Mouse (Mus musculus) c-Kit-positive CD71-positive TER-119-positive erythroid progenitor cells, embryonic 14.5 days (primary cell): ENCODE results near the gene Npy2r.

Experiments
- DNase-seq: peaks from one replicate; pipeline ENCODE4 v3.0.0-alpha.2; 2013; ENCODE audit warnings: low spot score

Gene Npy2r

DNA sequence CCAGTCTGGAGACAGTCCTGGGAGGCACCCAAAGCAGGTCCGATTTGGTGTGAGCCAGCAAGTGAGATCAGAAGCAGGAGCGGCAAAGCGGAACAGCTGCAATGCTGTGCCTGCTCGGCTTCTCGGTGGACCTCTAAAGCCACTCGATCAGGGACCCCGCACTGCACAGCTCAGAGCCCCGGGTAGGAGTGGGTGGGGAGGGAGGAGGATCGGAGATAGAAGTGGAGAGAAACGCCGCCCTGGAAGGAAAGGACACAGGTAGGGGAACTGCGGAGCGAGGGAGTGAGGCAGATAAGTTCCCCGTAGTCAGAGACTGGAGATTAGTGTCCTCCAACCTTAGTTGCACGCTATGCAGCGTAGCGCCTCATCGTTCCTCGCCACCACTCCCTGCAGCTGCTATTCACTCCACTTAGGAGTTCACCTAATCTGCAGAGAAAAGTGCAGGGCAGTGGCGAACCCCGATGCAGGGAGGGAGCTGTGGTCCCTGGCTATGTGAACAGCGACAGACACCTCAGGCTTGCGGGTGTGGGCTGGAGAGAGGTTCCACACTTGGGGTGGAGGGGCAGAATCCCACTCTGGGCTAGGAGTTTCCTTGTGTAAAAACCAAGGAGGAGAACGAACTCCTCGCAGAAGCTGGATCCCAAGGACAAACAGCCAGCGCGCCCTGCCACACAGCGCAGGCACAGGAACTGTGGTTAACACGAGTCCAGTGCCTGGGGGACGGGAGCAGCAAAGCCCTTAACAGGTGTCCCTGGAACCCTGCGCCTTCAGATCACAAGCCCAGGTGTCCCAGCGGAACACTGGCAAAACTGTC is at the start of gene Npy2r:
Npy2r (minus strand) TSS at position 177 of the 814 bp plus-strand sequence.
- no peak for DNase-seq

DNA sequence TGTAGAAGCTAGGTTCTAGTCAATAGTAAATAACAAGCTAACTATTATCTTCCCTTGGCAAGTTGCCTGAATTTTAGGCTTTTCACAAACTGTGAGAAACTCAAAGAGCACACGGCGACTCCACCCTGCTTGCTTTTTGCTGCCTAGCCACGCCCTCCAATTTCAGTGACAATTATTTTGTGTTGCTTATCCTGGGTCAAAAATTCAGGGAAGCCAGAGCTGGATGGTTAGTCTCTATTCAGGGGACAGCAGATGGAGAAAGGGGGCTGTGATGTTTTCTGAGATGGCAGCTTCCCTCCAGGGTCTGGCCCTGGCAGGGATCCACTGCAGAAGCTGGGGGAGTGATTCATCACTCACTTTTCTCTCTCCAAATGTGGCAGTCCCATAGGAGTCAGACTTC is 9.9 kb upstream of the Npy2r start:
- no peak for DNase-seq

DNA sequence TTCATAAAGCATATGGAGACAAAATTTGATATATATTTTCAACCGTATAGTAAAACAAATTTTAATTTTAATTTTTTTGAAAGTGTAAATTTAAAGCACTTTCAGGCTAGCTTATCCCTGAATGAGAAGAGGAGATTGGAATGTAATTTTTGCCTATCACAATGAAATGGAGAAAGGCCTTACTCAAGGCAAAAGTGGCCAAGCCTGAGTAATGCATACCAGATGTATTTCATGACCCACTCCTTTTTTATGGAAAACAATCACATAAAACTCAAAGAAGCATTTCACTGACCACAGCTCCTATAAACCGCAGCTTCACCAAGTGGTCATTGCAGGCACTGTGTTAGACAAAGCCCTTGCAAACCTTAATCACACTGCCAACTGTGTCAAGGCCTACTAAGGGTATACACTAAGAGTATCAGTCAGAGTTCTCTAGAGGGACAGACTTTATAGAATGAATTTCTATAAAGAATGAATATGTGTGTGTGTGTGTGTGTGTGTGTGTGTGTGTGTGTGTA is 8.5 kb upstream of the Npy2r start:
- no peak for DNase-seq

DNA sequence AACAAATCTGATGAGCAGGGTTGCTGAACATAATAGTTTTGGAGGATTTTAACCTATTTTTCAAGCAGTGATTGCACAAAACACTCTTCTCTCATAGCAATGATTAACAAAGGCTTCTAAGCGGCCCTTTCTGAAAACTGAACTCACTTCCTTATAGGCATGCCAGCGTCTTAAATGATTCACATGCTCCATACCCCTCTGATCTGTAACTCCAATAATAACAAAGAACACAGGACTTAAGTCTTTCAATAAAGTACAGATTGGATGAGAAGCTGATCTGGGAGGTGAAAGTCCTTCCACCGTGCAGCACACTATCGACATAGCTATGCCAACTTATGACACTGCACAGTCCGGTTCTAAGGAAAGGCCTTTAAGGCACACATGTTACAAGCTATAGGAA is 2.0 kb upstream of the Npy2r start:
- no peak for DNase-seq

DNA sequence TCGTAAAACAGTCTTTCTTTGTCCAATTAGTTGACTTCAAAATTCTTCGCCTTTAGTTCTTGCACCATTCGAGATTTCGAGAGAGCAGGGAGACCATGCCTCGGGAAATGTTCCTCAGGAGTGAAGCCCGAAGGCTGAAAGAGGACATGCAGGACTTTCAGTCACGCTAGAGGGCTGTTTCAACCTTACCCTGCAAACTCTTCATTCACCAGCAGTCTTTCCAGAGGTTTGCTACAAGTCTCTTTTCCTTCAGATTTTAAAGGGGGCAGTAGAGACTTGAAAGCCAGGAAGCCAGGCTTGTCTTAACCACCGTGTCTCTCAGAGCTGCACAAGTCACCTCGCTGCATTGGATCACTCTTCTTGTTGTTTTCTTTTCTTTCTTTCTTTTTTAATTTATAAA is 869 bp upstream of the Npy2r start:
- DNase-seq = no peak

DNA sequence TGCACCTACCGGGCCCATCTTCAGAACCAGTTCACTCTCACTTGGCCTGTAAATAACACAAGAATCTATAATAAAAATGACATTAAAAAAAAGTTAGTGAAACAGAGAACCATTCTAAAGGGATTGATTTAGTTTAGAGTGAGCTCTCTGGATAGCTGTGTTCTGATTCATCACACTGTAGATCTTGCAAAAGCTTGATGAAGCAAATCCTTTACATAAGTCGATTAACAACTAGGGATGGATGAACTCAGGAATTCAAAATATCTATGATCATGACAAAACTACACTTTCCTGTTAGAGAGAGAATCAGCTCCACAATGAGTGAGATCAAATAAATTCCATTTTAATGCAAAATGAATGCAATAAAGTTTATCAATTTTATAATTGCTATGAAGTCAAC is 6.4 kb downstream of the Npy2r start:
- no peak for DNase-seq

DNA sequence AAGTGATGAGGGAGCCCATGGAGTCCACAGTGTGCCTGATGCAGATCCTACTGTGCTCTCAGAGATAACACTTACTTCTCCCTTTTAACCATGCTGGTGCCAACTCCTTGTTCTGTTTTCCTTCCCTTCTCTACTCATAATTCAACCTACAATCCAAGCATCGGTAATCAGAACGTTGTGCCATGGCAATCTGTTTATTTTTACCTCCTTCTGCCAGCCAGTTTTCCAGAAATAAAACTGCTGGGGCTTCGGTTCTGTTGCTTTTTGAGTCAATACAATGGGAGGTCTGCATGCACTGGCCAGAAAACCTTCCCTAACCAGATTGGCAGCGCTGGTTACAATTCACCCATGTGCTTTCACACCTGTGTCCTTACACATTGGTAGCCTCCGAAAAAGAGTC is 7.9 kb downstream of the Npy2r start:
- no peak for DNase-seq

DNA sequence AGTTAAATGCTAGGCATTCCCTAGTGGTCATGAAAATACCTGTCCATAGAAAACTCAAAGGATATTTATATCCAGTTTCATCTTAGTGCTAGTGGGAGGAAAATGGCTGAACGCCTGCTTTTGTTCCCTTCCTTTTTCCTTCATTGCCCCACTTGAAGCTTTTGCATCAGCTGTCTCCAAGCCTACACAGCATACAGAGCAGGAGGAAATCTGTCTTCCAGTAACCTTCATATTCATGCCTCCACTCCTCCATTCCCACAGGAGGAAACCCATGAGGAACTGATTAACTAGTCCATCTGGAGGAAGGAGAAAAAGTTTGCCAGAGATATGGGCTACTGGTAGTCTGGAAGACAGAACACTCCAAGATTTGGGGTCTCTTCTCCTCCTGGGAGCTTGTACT is 23.1 kb downstream of the Npy2r start:
- no peak for DNase-seq

DNA sequence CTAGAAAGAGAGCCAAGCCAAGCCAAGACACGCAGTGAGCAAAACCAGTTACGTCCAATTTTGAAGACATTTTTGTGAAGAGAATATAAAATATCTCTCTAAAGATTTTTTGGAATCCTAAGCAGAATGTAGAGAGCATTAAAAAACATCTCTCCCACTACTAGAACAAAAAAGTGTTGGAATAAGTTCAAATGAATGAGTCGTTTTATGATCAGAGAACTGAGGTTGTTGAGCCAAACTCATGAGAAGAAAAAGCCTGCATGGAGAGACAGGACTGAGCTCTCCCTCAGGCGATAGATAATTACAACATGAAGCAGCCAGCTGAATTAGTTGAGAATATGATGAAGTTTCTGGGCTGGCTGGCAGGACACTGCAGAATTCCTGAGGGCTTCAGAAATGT is 49.9 kb downstream of the Npy2r start:
- DNase-seq = no peak
